Mouse (Mus musculus): ENCODE results near the gene Npdc1.

- TF ChIP-seq POLR2A (IDR thresholded peaks at IDR 0.05; ENCODE audit: control insufficient read depth, extremely low read depth, insufficient read depth, low read length, poor library complexity): no peak
- TF ChIP-seq CTCF (IDR thresholded peaks at IDR 0.05; ENCODE audit: borderline replicate concordance, control insufficient read depth, extremely low read depth, insufficient read depth, low read length, poor library complexity): no peak
Measured at GRCm38 (mm10) chr2:25442682-25443081, 43.5 kb downstream of the Npdc1 start.

Data from thymus, adult 2 months (tissue).